Mouse (Mus musculus): ENCODE data around the gene Cfhr2.
"Not testable (repeated sequence)": the region's sequence is repeated elsewhere in the genome, so short reads cannot be mapped to it uniquely, and the experiment has no call there.

Gene Cfhr2

GRCm38 (mm10) chr1:139858548-139858947, at the start of gene Cfhr2:
TSS of gene Cfhr2 (minus strand) at chr1:139858702.
- no peak for DNase-seq

GRCm38 (mm10) chr1:139863751-139864150, 5.2 kb upstream of the Cfhr2 start:
- no peak for DNase-seq

GRCm38 (mm10) chr1:139860176-139860575, 1.7 kb upstream of the Cfhr2 start:
- DNase-seq: no peak

GRCm38 (mm10) chr1:139839699-139840098, 18.8 kb downstream of the Cfhr2 start:
- no peak for DNase-seq

GRCm38 (mm10) chr1:139839290-139839689, 19.2 kb downstream of the Cfhr2 start:
- no peak for DNase-seq

- no peak for DNase-seq
Observed at GRCm38 (mm10) chr1:139808594-139808993, 49.9 kb downstream of the Cfhr2 start.

GRCm38 (mm10) chr1:139781143-139781542, 77.4 kb downstream of the Cfhr2 start, which contains the start of gene Gm4788:
TSS of gene Gm4788 (minus strand) at chr1:139781243.
- no peak for DNase-seq

- not testable (repeated sequence) for DNase-seq
Observed at GRCm38 (mm10) chr1:139769913-139770312, 88.6 kb downstream of the Cfhr2 start.
